Mouse (Mus musculus): ENCODE results near the gene Msi2. TPM values are rescaled to one million over a fixed set of nuclear protein-coding genes. Genes with fewer than 3 reads are reported as not detected.

Gene Msi2
- polyA plus RNA-seq, 1 experiment from 2014 or later: 2.9 TPM

- Histone ChIP-seq H3K27ac (ENCODE audit: low read length) (no peak overlapping the region), H3K36me3 (ENCODE audit: control insufficient read depth, insufficient read depth) (no peaks in the 10 kb centered on the region), H3K9me3 (replicated peaks; ENCODE audit: control insufficient read depth, low read length) (no peaks in the 10 kb centered on the region), H3K4me1 (ENCODE audit: control insufficient read depth, low read depth, low read length) (peaks cover 26% of the 10 kb centered on the region), H3K4me2 (ENCODE audit: low read depth, low read length) (no peak overlapping the region), H3K4me3 (ENCODE audit: low read depth, low read length) (no peak overlapping the region), H3K27me3 (ENCODE audit: control insufficient read depth, insufficient read depth, low read depth, low read length) (no peaks in the 10 kb centered on the region), H3K9ac (ENCODE audit: low read depth, low read length) (no peak overlapping the region)
- no peak for ATAC-seq (ENCODE audit: low read depth)
- WGBS (ENCODE audit: insufficient replicate concordance): 58% methylated on average over 6 of the region's 6 CpGs
Observed at GRCm38 (mm10) chr11:88550083-88550907, 168.0 kb downstream of the Msi2 start.

- Histone ChIP-seq H3K4me2 (ENCODE audit: low read depth, low read length) (no peak overlapping the region), H3K27ac (ENCODE audit: low read length) (no peak overlapping the region), H3K9ac (ENCODE audit: low read depth, low read length) (no peak overlapping the region), H3K36me3 (ENCODE audit: control insufficient read depth, insufficient read depth) (no peaks in the 10 kb centered on the region), H3K27me3 (ENCODE audit: control insufficient read depth, insufficient read depth, low read depth, low read length) (no peaks in the 10 kb centered on the region), H3K9me3 (replicated peaks; ENCODE audit: control insufficient read depth, low read length) (no peaks in the 10 kb centered on the region), H3K4me1 (ENCODE audit: control insufficient read depth, low read depth, low read length) (peaks cover 18% of the 10 kb centered on the region), H3K4me3 (ENCODE audit: low read depth, low read length) (no peak overlapping the region)
- WGBS (ENCODE audit: insufficient replicate concordance): 87% methylated on average over 13 of the region's 13 CpGs
- ATAC-seq (ENCODE audit: low read depth): no peak
Observed at GRCm38 (mm10) chr11:88549529-88549900, 168.8 kb downstream of the Msi2 start.

- Histone ChIP-seq H3K4me2 (ENCODE audit: low read depth, low read length) (no peak overlapping the region), H3K9me3 (replicated peaks; ENCODE audit: control insufficient read depth, low read length) (no peaks in the 10 kb centered on the region), H3K9ac (ENCODE audit: low read depth, low read length) (no peak overlapping the region), H3K4me3 (ENCODE audit: low read depth, low read length) (no peak overlapping the region), H3K36me3 (ENCODE audit: control insufficient read depth, insufficient read depth) (no peaks in the 10 kb centered on the region), H3K4me1 (ENCODE audit: control insufficient read depth, low read depth, low read length) (peaks cover 13% of the 10 kb centered on the region), H3K27ac (ENCODE audit: low read length) (no peak overlapping the region), H3K27me3 (ENCODE audit: control insufficient read depth, insufficient read depth, low read depth, low read length) (no peaks in the 10 kb centered on the region)
- ATAC-seq (ENCODE audit: low read depth): no peak
- 74% methylated on average over 6 of the region's 6 CpGs for WGBS (ENCODE audit: insufficient replicate concordance)
Observed at GRCm38 (mm10) chr11:88548832-88549528, 169.3 kb downstream of the Msi2 start.

- Histone ChIP-seq H3K4me3 (ENCODE audit: low read depth, low read length) (no peak overlapping the region), H3K9me3 (replicated peaks; ENCODE audit: control insufficient read depth, low read length) (no peaks in the 10 kb centered on the region), H3K4me1 (ENCODE audit: control insufficient read depth, low read depth, low read length) (peaks cover 7% of the 10 kb centered on the region), H3K36me3 (ENCODE audit: control insufficient read depth, insufficient read depth) (no peaks in the 10 kb centered on the region), H3K27me3 (ENCODE audit: control insufficient read depth, insufficient read depth, low read depth, low read length) (no peaks in the 10 kb centered on the region), H3K27ac (ENCODE audit: low read length) (no peak overlapping the region), H3K4me2 (ENCODE audit: low read depth, low read length) (no peak overlapping the region), H3K9ac (ENCODE audit: low read depth, low read length) (no peak overlapping the region)
- ATAC-seq (ENCODE audit: low read depth): no peak
- WGBS (ENCODE audit: insufficient replicate concordance): 75% methylated on average over 7 of the region's 7 CpGs
Observed at GRCm38 (mm10) chr11:88548423-88548822, 169.9 kb downstream of the Msi2 start.

GRCm38 (mm10) chr11:88543771-88544170, 174.5 kb downstream of the Msi2 start:
- no peak overlapping the region for H3K4me2 ChIP-seq (ENCODE audit: low read depth, low read length)
- H3K4me1 ChIP-seq (ENCODE audit: control insufficient read depth, low read depth, low read length): no peaks in the 10 kb centered on the region
- H3K4me3 ChIP-seq (ENCODE audit: low read depth, low read length): no peak overlapping the region
- no peak overlapping the region for H3K9ac ChIP-seq (ENCODE audit: low read depth, low read length)
- no peak overlapping the region for H3K27ac ChIP-seq (ENCODE audit: low read length)
- H3K36me3 ChIP-seq (ENCODE audit: control insufficient read depth, insufficient read depth): no peaks in the 10 kb centered on the region
- no peaks in the 10 kb centered on the region for H3K9me3 ChIP-seq (replicated peaks; ENCODE audit: control insufficient read depth, low read length)
- H3K27me3 ChIP-seq (ENCODE audit: control insufficient read depth, insufficient read depth, low read depth, low read length): no peaks in the 10 kb centered on the region
- WGBS (ENCODE audit: insufficient replicate concordance): 83% methylated on average over 6 of the region's 6 CpGs
- ATAC-seq (ENCODE audit: low read depth): no peak

GRCm38 (mm10) chr11:88542817-88543216, 175.5 kb downstream of the Msi2 start:
- H3K4me3 ChIP-seq (ENCODE audit: low read depth, low read length): no peak overlapping the region
- no peaks in the 10 kb centered on the region for H3K4me1 ChIP-seq (ENCODE audit: control insufficient read depth, low read depth, low read length)
- no peaks in the 10 kb centered on the region for H3K9me3 ChIP-seq (replicated peaks; ENCODE audit: control insufficient read depth, low read length)
- no peak for ATAC-seq (ENCODE audit: low read depth)
- no peak overlapping the region for H3K4me2 ChIP-seq (ENCODE audit: low read depth, low read length)
- WGBS (ENCODE audit: insufficient replicate concordance): 64% methylated on average over 3 of the region's 3 CpGs
- no peak overlapping the region for H3K9ac ChIP-seq (ENCODE audit: low read depth, low read length)
- no peaks in the 10 kb centered on the region for H3K27me3 ChIP-seq (ENCODE audit: control insufficient read depth, insufficient read depth, low read depth, low read length)
- H3K27ac ChIP-seq (ENCODE audit: low read length): no peak overlapping the region
- H3K36me3 ChIP-seq (ENCODE audit: control insufficient read depth, insufficient read depth): no peaks in the 10 kb centered on the region

GRCm38 (mm10) chr11:88541666-88542639, 176.4 kb downstream of the Msi2 start:
- 72% methylated on average over 15 of the region's 15 CpGs for WGBS (ENCODE audit: insufficient replicate concordance)
- Histone ChIP-seq H3K27me3 (ENCODE audit: control insufficient read depth, insufficient read depth, low read depth, low read length) (no peaks in the 10 kb centered on the region), H3K4me2 (ENCODE audit: low read depth, low read length) (no peak overlapping the region), H3K4me3 (ENCODE audit: low read depth, low read length) (no peak overlapping the region), H3K9me3 (replicated peaks; ENCODE audit: control insufficient read depth, low read length) (no peaks in the 10 kb centered on the region), H3K27ac (ENCODE audit: low read length) (no peak overlapping the region), H3K4me1 (ENCODE audit: control insufficient read depth, low read depth, low read length) (no peaks in the 10 kb centered on the region), H3K9ac (ENCODE audit: low read depth, low read length) (no peak overlapping the region), H3K36me3 (ENCODE audit: control insufficient read depth, insufficient read depth) (no peaks in the 10 kb centered on the region)
- ATAC-seq (ENCODE audit: low read depth): no peak

GRCm38 (mm10) chr11:88539637-88540478, 178.5 kb downstream of the Msi2 start:
- H3K4me2 ChIP-seq (ENCODE audit: low read depth, low read length): no peak overlapping the region
- 63% methylated on average over 8 of the region's 8 CpGs for WGBS (ENCODE audit: insufficient replicate concordance)
- no peaks in the 10 kb centered on the region for H3K36me3 ChIP-seq (ENCODE audit: control insufficient read depth, insufficient read depth)
- ATAC-seq (ENCODE audit: low read depth): no peak
- no peak overlapping the region for H3K4me3 ChIP-seq (ENCODE audit: low read depth, low read length)
- H3K9ac ChIP-seq (ENCODE audit: low read depth, low read length): no peak overlapping the region
- no peaks in the 10 kb centered on the region for H3K4me1 ChIP-seq (ENCODE audit: control insufficient read depth, low read depth, low read length)
- H3K9me3 ChIP-seq (replicated peaks; ENCODE audit: control insufficient read depth, low read length): no peaks in the 10 kb centered on the region
- H3K27ac ChIP-seq (ENCODE audit: low read length): no peak overlapping the region
- no peaks in the 10 kb centered on the region for H3K27me3 ChIP-seq (ENCODE audit: control insufficient read depth, insufficient read depth, low read depth, low read length)

Data from liver, embryonic 16.5 days (tissue).